Mouse (Mus musculus): ENCODE measurements around the gene Tmem203. TPM values are rescaled to one million over a fixed set of nuclear protein-coding genes. Genes with fewer than 3 reads are reported as not detected.

Gene Tmem203
- 19.3 TPM for polyA plus RNA-seq (2017; shearing (Covaris generic))

GRCm38 (mm10) chr2:25255284-25255779 is at the start of gene Tmem203:
Tmem203 (plus strand) TSS chr2:25255439.

GRCm38 (mm10) chr2:25211121-25211670 is 44.0 kb upstream of the Tmem203 start, which contains the start of gene Nelfb:
Nelfb (minus strand) TSS chr2:25211489.

DNA sequence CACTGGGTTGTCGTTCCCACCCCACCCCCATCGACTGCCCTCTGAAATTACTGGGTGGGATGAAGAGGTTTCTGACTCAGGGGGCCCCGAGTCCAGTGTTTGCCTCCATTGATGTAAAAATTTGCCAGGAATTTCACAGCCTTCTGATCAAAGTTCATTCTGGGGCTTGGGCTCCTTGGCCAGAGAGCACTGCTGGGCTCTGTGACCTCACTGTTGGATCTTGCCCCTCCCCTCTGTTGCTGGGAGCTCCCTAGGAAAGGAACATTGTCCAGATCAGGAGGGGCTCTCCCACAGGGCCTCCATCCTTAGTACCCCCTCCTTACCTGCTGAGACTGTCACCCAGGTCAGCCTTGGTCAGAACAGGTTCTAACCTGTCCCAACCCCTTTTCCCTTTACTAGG is 40.8 kb upstream of the Tmem203 start, which contains the start of gene Stpg3:
Gene Stpg3 (minus strand): TSS at position 194 of the 400 bp plus-strand sequence.

GRCm38 (mm10) chr2:25218445-25218844 is 36.8 kb upstream of the Tmem203 start, which contains the start of gene Fam166a:
Fam166a (plus strand) TSS chr2:25218745.

DNA sequence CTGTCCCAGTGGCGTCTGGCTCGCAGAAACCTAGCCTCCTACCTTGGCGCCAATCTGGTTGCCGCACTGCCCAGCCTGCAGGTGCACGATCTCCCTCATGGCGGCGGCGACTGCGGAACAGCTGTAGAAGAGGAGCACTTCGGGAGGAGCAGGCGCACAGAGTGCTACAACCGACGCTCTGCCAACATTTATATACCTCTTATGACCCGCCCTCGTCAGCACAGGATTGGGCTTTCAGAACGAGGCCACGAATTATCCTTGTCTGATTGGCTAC is 30.8 kb upstream of the Tmem203 start, which contains the start of gene Tubb4b:
Gene Tubb4b (minus strand): TSS at position 211 of the 274 bp plus-strand sequence.

GRCm38 (mm10) chr2:25234050-25234449 is 21.2 kb upstream of the Tmem203 start, which contains the start of gene Slc34a3:
Slc34a3 (minus strand) TSS chr2:25234364.

DNA sequence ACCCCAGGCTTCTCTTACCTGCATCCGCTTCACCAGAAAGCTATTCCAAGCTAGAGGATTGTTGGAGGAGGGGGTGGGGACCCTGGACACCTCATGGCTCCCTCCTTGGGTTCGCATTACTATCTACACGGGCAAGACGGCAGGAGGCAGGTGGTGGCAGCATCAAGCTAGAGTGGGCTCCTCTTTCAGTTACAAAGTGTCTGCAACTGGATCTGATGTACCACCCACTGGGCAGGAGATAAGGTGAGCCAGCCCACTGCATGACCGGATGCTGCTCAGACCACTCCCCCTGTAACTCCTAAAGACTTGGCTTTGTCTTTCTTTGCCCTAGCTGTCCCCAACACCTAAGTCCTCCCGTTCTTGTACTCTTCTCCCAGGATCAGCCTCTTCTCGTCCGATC is 18.6 kb upstream of the Tmem203 start, which contains the start of gene Rnf224:
Gene Rnf224 (minus strand): TSS at position 174 of the 400 bp plus-strand sequence.

GRCm38 (mm10) chr2:25242101-25242506 is 13.1 kb upstream of the Tmem203 start, which contains the start of the genes Rnf208 and Cysrt1:
Rnf208 (plus strand) TSS chr2:25242255.
Cysrt1 (minus strand) TSS chr2:25242452.

GRCm38 (mm10) chr2:25246183-25247072 is 8.8 kb upstream of the Tmem203 start, which contains the start of gene AL732309.1:
AL732309.1 (minus strand) TSS chr2:25246863.

DNA sequence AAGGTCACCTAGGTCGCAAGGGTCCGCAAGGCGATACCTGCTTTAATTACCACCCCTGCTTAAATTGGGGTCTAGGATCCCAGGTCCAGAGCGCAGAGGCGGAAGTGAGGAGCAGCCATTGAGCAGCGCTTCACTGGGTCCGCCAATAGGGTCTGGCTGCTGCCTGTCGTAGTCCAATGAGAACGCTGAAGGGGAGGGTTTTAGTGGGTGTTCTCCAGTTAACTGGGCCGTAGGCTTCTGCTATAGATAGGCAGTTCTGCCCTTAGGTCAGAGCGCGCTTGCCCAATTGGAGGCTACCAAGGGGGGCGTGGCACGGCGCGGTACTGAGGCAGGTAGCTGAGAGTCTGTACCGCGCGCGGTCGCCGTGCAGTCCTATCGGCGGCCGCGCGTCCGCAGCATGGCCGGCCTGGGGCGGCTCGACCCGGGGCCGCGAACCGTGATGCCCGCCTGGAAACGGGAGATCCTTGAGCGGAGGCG is 7.1 kb downstream of the Tmem203 start, which contains the start of gene Tprn:
Gene Tprn (plus strand): TSS at position 328 of the 477 bp plus-strand sequence.

GRCm38 (mm10) chr2:25271827-25272511 is 16.7 kb downstream of the Tmem203 start, which contains the start of the genes Ssna1 and Anapc2:
Ssna1 (minus strand) TSS chr2:25272438.
Anapc2 (plus strand) TSS chr2:25272478.

GRCm38 (mm10) chr2:25287927-25288649 is 32.8 kb downstream of the Tmem203 start, which contains the start of gene Tmem210:
Tmem210 (plus strand) TSS chr2:25288145.

GRCm38 (mm10) chr2:25289651-25290050 is 34.4 kb downstream of the Tmem203 start, which contains the start of gene Lrrc26:
Lrrc26 (plus strand) TSS chr2:25289915.

Other genes with a start within 250 kb of the Tmem203 start
- gene Nsmf, start 201.1 kb upstream of the Tmem203 start, polyA plus RNA-seq (2017; shearing (Covaris generic)), result 42.1 TPM
- gene Entpd8, start 175.1 kb upstream of the Tmem203 start, polyA plus RNA-seq (2017; shearing (Covaris generic)), result not detected
- 0.64 TPM for gene Noxa1, start 160.3 kb upstream of the Tmem203 start, polyA plus RNA-seq (2017; shearing (Covaris generic))
- 3.9 TPM for gene Nrarp, start 74.7 kb upstream of the Tmem203 start, polyA plus RNA-seq (2017; shearing (Covaris generic))
- 19.2 TPM for gene Tor4a, start 58.6 kb upstream of the Tmem203 start, polyA plus RNA-seq (2017; shearing (Covaris generic))
- 82.5 TPM for gene Nelfb, start 44.0 kb upstream of the Tmem203 start, polyA plus RNA-seq (2017; shearing (Covaris generic))
- gene Stpg3, start 40.8 kb upstream of the Tmem203 start, polyA plus RNA-seq (2017; shearing (Covaris generic)), result not detected
- gene Fam166a, start 36.7 kb upstream of the Tmem203 start, polyA plus RNA-seq (2017; shearing (Covaris generic)), result not detected
- 117 TPM for gene Tubb4b, start 30.7 kb upstream of the Tmem203 start, polyA plus RNA-seq (2017; shearing (Covaris generic))
- gene Slc34a3, start 21.1 kb upstream of the Tmem203 start, polyA plus RNA-seq (2017; shearing (Covaris generic)), result not detected
- gene Rnf224, start 18.7 kb upstream of the Tmem203 start, polyA plus RNA-seq (2017; shearing (Covaris generic)), result not detected
- 0.77 TPM for gene Rnf208, start 13.2 kb upstream of the Tmem203 start, polyA plus RNA-seq (2017; shearing (Covaris generic))
- gene Cysrt1, start 13.0 kb upstream of the Tmem203 start, polyA plus RNA-seq (2017; shearing (Covaris generic)), result not detected
- gene AL732309.1, start 8.6 kb upstream of the Tmem203 start, polyA plus RNA-seq (2017; shearing (Covaris generic)), result 4.9 TPM
- gene Tprn, start 7.2 kb downstream of the Tmem203 start, polyA plus RNA-seq (2017; shearing (Covaris generic)), result 23.1 TPM
- gene Ssna1, start 17.0 kb downstream of the Tmem203 start, polyA plus RNA-seq (2017; shearing (Covaris generic)), result 57.7 TPM
- gene Anapc2, start 17.0 kb downstream of the Tmem203 start, polyA plus RNA-seq (2017; shearing (Covaris generic)), result 75.1 TPM
- gene Tmem210, start 32.7 kb downstream of the Tmem203 start, polyA plus RNA-seq (2017; shearing (Covaris generic)), result not detected
- gene Lrrc26, start 34.5 kb downstream of the Tmem203 start, polyA plus RNA-seq (2017; shearing (Covaris generic)), result not detected
- gene Grin1, start 63.7 kb downstream of the Tmem203 start, polyA plus RNA-seq (2017; shearing (Covaris generic)), result not detected
- gene Man1b1, start 76.9 kb downstream of the Tmem203 start, polyA plus RNA-seq (2017; shearing (Covaris generic)), result 49.9 TPM
- 20.8 TPM for gene Dpp7, start 100.9 kb downstream of the Tmem203 start, polyA plus RNA-seq (2017; shearing (Covaris generic))
- gene Uap1l1, start 110.2 kb downstream of the Tmem203 start, polyA plus RNA-seq (2017; shearing (Covaris generic)), result 27.9 TPM
- gene Sapcd2, start 116.9 kb downstream of the Tmem203 start, polyA plus RNA-seq (2017; shearing (Covaris generic)), result 0.80 TPM
- gene Entpd2, start 140.4 kb downstream of the Tmem203 start, polyA plus RNA-seq (2017; shearing (Covaris generic)), result not detected
- gene Npdc1, start 143.9 kb downstream of the Tmem203 start, polyA plus RNA-seq (2017; shearing (Covaris generic)), result 4.5 TPM
- 1.6 TPM for gene Fut7, start 167.8 kb downstream of the Tmem203 start, polyA plus RNA-seq (2017; shearing (Covaris generic))
- 58.8 TPM for gene Abca2, start 173.3 kb downstream of the Tmem203 start, polyA plus RNA-seq (2017; shearing (Covaris generic))
- gene Clic3, start 201.4 kb downstream of the Tmem203 start, polyA plus RNA-seq (2017; shearing (Covaris generic)), result 3.2 TPM
- 57.3 TPM for gene Paxx, start 205.7 kb downstream of the Tmem203 start, polyA plus RNA-seq (2017; shearing (Covaris generic))
- not detected for gene Ptgds, start 214.6 kb downstream of the Tmem203 start, polyA plus RNA-seq (2017; shearing (Covaris generic))
- not detected for gene Lcn12, start 238.5 kb downstream of the Tmem203 start, polyA plus RNA-seq (2017; shearing (Covaris generic))
- 67.4 TPM for gene Fbxw5, start 245.3 kb downstream of the Tmem203 start, polyA plus RNA-seq (2017; shearing (Covaris generic))
- gene C8g, start 246.3 kb downstream of the Tmem203 start, polyA plus RNA-seq (2017; shearing (Covaris generic)), result 5.9 TPM

Measured in effector memory CD4-positive, alpha-beta T cell, adult 5 months (primary cell).